ENCODE assay signal across 21 mouse cellular contexts in the genomic region with DNA sequence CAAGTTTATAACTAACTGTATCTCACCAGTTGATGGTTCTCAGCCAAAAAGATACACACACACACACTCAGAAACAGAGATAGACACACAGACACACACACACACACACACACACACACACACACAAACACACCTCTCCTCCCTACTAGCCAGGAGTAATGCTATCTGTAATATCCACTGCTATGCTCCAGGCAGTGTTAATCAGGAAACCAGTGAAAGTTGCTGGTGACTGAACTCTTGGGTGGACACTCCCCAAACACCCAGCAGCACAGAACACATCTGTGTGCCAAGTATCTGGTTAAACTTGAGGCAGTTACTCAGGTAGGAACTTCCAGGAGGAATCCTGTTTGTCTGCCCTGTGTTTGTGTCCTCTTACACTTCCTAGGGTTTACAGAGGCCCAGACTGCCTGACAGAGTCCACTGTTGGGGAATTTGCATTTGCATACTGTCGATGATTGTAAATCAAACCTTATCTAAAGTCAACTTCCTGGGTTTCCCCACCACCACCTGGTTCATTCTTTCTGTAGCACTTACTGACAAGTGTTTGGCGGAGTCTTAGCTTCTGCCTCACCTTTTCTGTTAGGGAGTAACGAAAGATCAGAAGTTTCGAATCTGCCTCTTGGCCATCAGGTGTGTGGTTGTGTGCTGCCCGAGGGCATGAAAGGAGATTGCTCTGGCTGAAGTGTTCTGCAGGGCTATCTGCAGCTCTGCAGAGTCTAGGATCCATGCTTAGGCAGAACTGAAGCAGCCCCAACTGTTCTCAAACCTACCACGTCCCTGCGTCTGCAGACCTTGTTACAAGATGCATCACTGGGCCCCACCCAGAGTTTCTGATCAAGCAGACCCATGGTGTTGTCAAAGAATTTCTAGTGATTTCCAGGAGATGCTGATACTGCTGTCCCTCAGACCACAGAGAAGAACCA.
A peak's percentile ranks its signal among the peaks of the same experiment; 100 is the strongest.
DNase-seq lines count a peak whose midpoint lies in the region; ATAC-seq and TF ChIP-seq lines count a peak whose summit lies in the region.
"Had no signal": no experiment of that assay in that cellular context is flagged by ENCODE, and none has a peak within 500 bp of the region (broad histone marks: within the 10 kb centered on the region; RNA-seq: fewer than 3 reads in every experiment).

No protein-coding gene starts in this region.

- ATAC-seq in lung, embryonic 14.5 days (ENCODE audit: insufficient read depth), result peak; percentile 11; the same call in 1 of the 2 replicates
- peak; percentile 87 for ATAC-seq in intestine, embryonic 15.5 days
- ATAC-seq in liver, embryonic 13.5 days (ENCODE audit: low read depth), result peak; percentile 68
- ATAC-seq in stomach, embryonic 14.5 days (ENCODE audit: insufficient number of reproducible peaks, insufficient read depth, low FRiP score, low read depth), result peak; percentile 72; the same call in 1 of the 2 replicates
- ATAC-seq in erythroblast, adult 5-6 weeks (replicated peaks; ENCODE audit: low FRiP score, poor library complexity, severe bottlenecking), result no peak

- peak; percentile 7 for DNase-seq in lung, embryonic 14.5 days
- DNase-seq in lung, adult 2 months, result no peak
- DNase-seq in liver, embryonic 13.5 days, result no peak
- no peak for DNase-seq in frontal cortex, postnatal 25 days (ENCODE audit: low spot score in 2 of 2)
- DNase-seq in right cerebral cortex, postnatal 25 days, result no peak
- DNase-seq: adrenal gland, postnatal 36 days; cerebellum, adult 9-10 months; gastrocnemius, postnatal 14 days; kidney, adult 2 months; kidney, postnatal 4 days; lung, adult 18-20 months; midbrain, embryonic 14.5 days; retina, postnatal 1 day had no signal

- no peak overlapping the region for H3K4me3 ChIP-seq in lung, embryonic 14.5 days (ENCODE audit: low read depth, low read length)
- H3K4me3 ChIP-seq in lung, adult 2 months (replicated peaks; ENCODE audit: extremely low read depth, low read depth, low read length), result no peak overlapping the region
- H3K4me3 ChIP-seq in intestine, embryonic 15.5 days (replicated peaks), result no peak overlapping the region
- no peak overlapping the region for H3K4me3 ChIP-seq in liver, embryonic 13.5 days (replicated peaks)
- no peak overlapping the region for H3K4me3 ChIP-seq in stomach, embryonic 14.5 days (ENCODE audit: low read depth, low read length)
- H3K4me3 ChIP-seq: embryonic facial prominence, embryonic 13.5 days; heart, embryonic 10.5 days; hindbrain, embryonic 15.5 days; myocyte; neural tube, embryonic 15.5 days had no signal

- no peak for TF ChIP-seq POLR2A in lung, adult 2 months (IDR thresholded peaks at IDR 0.05; ENCODE audit: borderline replicate concordance, extremely low read depth, low read depth, low read length)

- no peak overlapping the region for H3K9ac ChIP-seq in lung, embryonic 14.5 days
- no peak overlapping the region for H3K9ac ChIP-seq in intestine, embryonic 15.5 days
- no peak overlapping the region for H3K9ac ChIP-seq in liver, embryonic 13.5 days
- H3K9ac ChIP-seq in stomach, embryonic 14.5 days (replicated peaks; ENCODE audit: low read depth, low read length), result no peak overlapping the region
- H3K9ac ChIP-seq: embryonic facial prominence, embryonic 13.5 days; hindbrain, embryonic 15.5 days; neural tube, embryonic 15.5 days had no signal

- no peak for TF ChIP-seq CTCF in lung, embryonic 14.5 days (IDR thresholded peaks at IDR 0.05; ENCODE audit: low read depth)
- TF ChIP-seq CTCF in lung, adult 2 months (IDR thresholded peaks at IDR 0.05; ENCODE audit: insufficient read depth, low read length), result no peak

- H3K27ac ChIP-seq in lung, embryonic 14.5 days (ENCODE audit: low read depth), result no peak overlapping the region
- no peak overlapping the region for H3K27ac ChIP-seq in intestine, embryonic 15.5 days
- H3K27ac ChIP-seq in liver, embryonic 13.5 days, result peak overlapping the region; percentile 61
- no peak overlapping the region for H3K27ac ChIP-seq in stomach, embryonic 14.5 days (ENCODE audit: low read length)
- H3K27ac ChIP-seq: embryonic facial prominence, embryonic 13.5 days; heart, embryonic 10.5 days; hindbrain, embryonic 15.5 days; neural tube, embryonic 15.5 days had no signal

- H3K4me1 ChIP-seq in lung, embryonic 14.5 days (ENCODE audit: insufficient read depth), result no peaks in the 10 kb centered on the region; the same call in 1 of the 2 replicates
- no peaks in the 10 kb centered on the region for H3K4me1 ChIP-seq in lung, adult 2 months (ENCODE audit: control insufficient read depth, insufficient read depth, low read length)
- 0 out of 2 replicates have a peak, but pooled peaks cover 6% of the 10 kb centered on the region for H3K4me1 ChIP-seq in intestine, embryonic 15.5 days (replicated peaks)
- 0 out of 2 replicates have a peak, but pooled peaks cover 8% of the 10 kb centered on the region for H3K4me1 ChIP-seq in liver, embryonic 13.5 days (replicated peaks)
- no peaks in the 10 kb centered on the region for H3K4me1 ChIP-seq in stomach, embryonic 14.5 days (ENCODE audit: control insufficient read depth, insufficient read depth, low read length)
- H3K4me1 ChIP-seq: hindbrain, embryonic 15.5 days; neural tube, embryonic 15.5 days had no signal

- 43% methylated on average over 7 of the region's 7 CpGs for WGBS in lung, embryonic 14.5 days
- 55% methylated on average over 7 of the region's 7 CpGs for WGBS in lung, adult 2 months
- WGBS in intestine, embryonic 15.5 days, result 57% methylated on average over 7 of the region's 7 CpGs
- 57% methylated on average over 7 of the region's 7 CpGs for WGBS in liver, embryonic 13.5 days (ENCODE audit: insufficient replicate concordance)
- 56% methylated on average over 7 of the region's 7 CpGs for WGBS in stomach, embryonic 14.5 days

- H3K4me2 ChIP-seq in lung, embryonic 14.5 days, result no peak overlapping the region
- H3K4me2 ChIP-seq in intestine, embryonic 15.5 days (replicated peaks), result no peak overlapping the region
- no peak overlapping the region for H3K4me2 ChIP-seq in liver, embryonic 13.5 days
- H3K4me2 ChIP-seq in stomach, embryonic 14.5 days (replicated peaks; ENCODE audit: low read depth, low read length), result no peak overlapping the region
- H3K4me2 ChIP-seq: embryonic facial prominence, embryonic 13.5 days; hindbrain, embryonic 15.5 days; neural tube, embryonic 15.5 days had no signal

- H3K9me3 ChIP-seq in lung, embryonic 14.5 days (ENCODE audit: low read depth, low read length), result no peaks in the 10 kb centered on the region
- H3K9me3 ChIP-seq in intestine, embryonic 15.5 days, result no peaks in the 10 kb centered on the region
- no peaks in the 10 kb centered on the region for H3K9me3 ChIP-seq in liver, embryonic 13.5 days (replicated peaks)
- H3K9me3 ChIP-seq in stomach, embryonic 14.5 days (ENCODE audit: control insufficient read depth, low read depth, low read length), result no peaks in the 10 kb centered on the region
- H3K9me3 ChIP-seq: embryonic facial prominence, embryonic 13.5 days; heart, embryonic 10.5 days; hindbrain, embryonic 15.5 days; neural tube, embryonic 15.5 days had no signal

- H3K36me3 ChIP-seq in lung, embryonic 14.5 days (ENCODE audit: insufficient read depth), result no peaks in the 10 kb centered on the region
- H3K36me3 ChIP-seq in intestine, embryonic 15.5 days, result no peaks in the 10 kb centered on the region
- no peaks in the 10 kb centered on the region for H3K36me3 ChIP-seq in liver, embryonic 13.5 days
- H3K36me3 ChIP-seq in stomach, embryonic 14.5 days (ENCODE audit: control insufficient read depth, insufficient read depth, low read length), result no peaks in the 10 kb centered on the region
- H3K36me3 ChIP-seq: embryonic facial prominence, embryonic 13.5 days; heart, embryonic 10.5 days; hindbrain, embryonic 15.5 days; neural tube, embryonic 15.5 days had no signal

- no peaks in the 10 kb centered on the region for H3K27me3 ChIP-seq in lung, embryonic 14.5 days (ENCODE audit: insufficient read depth, low read length)
- no peaks in the 10 kb centered on the region for H3K27me3 ChIP-seq in intestine, embryonic 15.5 days (replicated peaks)
- no peaks in the 10 kb centered on the region for H3K27me3 ChIP-seq in liver, embryonic 13.5 days
- no peaks in the 10 kb centered on the region for H3K27me3 ChIP-seq in stomach, embryonic 14.5 days (ENCODE audit: control insufficient read depth, insufficient read depth, low read length)
- H3K27me3 ChIP-seq: embryonic facial prominence, embryonic 13.5 days; hindbrain, embryonic 15.5 days; neural tube, embryonic 15.5 days had no signal
